Mouse (Mus musculus): Measurements from ENCODE around the gene Hesx1.

DNA sequence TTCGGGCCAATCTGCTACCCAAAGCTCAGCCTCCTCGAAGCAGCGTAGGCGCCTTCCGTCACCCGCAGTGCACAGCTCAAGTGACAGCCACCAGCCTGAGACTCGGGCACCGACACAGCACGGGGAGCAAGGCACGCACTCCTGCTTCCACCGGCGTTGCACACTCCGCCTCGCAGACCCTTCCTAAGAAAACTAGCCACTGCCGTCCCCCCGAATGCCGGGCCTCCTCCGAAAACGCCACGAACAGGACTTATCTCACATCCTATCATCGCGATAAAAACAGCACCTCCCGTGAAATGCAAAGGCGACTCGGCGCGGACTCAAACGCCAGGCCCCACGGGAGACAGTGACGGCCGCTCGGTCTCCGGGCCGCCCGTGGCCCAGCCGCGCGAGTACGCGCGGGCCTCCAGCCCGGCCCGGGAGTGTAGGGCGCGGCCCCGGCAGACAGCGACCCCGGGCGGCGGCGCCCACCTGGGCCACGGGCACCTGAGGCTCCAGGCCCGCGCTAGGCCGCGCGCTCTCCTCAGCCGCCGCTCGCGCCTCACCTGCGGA is 24.3 kb upstream of the Hesx1 start:
- TF ChIP-seq CTCF (IDR thresholded peaks at IDR 0.05; ENCODE audit: extremely low read depth, insufficient read depth, low read length), result no peak
- TF ChIP-seq POLR2A (IDR thresholded peaks at IDR 0.05; ENCODE audit: extremely low read depth, insufficient read depth, low read length), result peak; percentile 71; the same call in 1 of the 2 replicates
